Mouse (Mus musculus): Measurements from ENCODE around the gene Slu7. TPM values are rescaled to one million over a fixed set of nuclear protein-coding genes. Genes with fewer than 3 reads are reported as not detected.

Gene Slu7
- polyA plus RNA-seq, 1 experiment from 2014 or later = 71.0 TPM

Other genes starting within 250 kb of the Slu7 start
- gene Pttg1, start 7.5 kb upstream of the Slu7 start, polyA plus RNA-seq (2015; fragmentation: Nextera tagmentation; extraction: Ambion mirVana) = 51.3 and 56.9 TPM in 2 replicates
- gene C1qtnf2, start 40.5 kb downstream of the Slu7 start, polyA plus RNA-seq (2015; fragmentation: Nextera tagmentation; extraction: Ambion mirVana) = 8.0 and 8.3 TPM in 2 replicates
- gene Ccnjl, start 95.0 kb downstream of the Slu7 start, polyA plus RNA-seq (2015; fragmentation: Nextera tagmentation; extraction: Ambion mirVana) = 18.5 and 20.8 TPM in 2 replicates
- 6.1 and 7.2 TPM in 2 replicates for gene 4933415A04Rik, start 153.3 kb downstream of the Slu7 start, polyA plus RNA-seq (2015; fragmentation: Nextera tagmentation; extraction: Ambion mirVana)
- not detected in 2 replicates for gene Fabp6, start 167.8 kb downstream of the Slu7 start, polyA plus RNA-seq (2015; fragmentation: Nextera tagmentation; extraction: Ambion mirVana)
- 33.4 and 36.3 TPM in 2 replicates for gene Pwwp2a, start 248.3 kb downstream of the Slu7 start, polyA plus RNA-seq (2015; fragmentation: Nextera tagmentation; extraction: Ambion mirVana)